Mouse (Mus musculus): ENCODE results near the gene Crispld2.

DNA sequence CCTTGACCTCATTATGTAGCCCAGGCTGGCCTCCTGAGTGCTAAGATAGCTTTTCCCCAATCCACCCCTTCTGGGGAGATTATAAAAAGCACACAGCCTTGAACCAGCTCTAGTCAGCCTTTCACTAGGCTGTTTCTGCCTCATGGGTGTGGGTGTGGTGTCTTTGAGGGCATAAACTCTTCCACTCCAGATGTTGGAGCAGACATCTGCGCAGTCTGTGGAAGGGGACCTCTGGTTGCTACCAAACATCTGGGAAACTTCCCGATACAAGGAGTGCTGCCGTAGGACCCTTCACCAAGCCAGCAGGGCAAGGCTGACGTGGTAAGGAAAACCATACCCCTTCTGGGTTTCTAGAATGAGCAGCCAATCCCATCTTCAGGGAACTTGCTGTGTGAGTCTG, 59.7 kb downstream of the Crispld2 start:
- TF ChIP-seq CTCF (IDR thresholded peaks at IDR 0.05; ENCODE audit: low read depth, low read length) (no peak), TAL1 (conservative IDR thresholded peaks at IDR 0.05; ENCODE audit: low read depth, low read length) (no peak), GATA1 (IDR thresholded peaks at IDR 0.05; ENCODE audit: borderline replicate concordance, low read length) (no peak), POLR2AphosphoS5 (IDR thresholded peaks at IDR 0.05; ENCODE audit: insufficient replicate concordance, low read depth, low read length) (no peak)
